Mouse (Mus musculus) small intestine, adult 2 months (tissue): ENCODE data around the gene Mpo. TPM values are rescaled to one million over a fixed set of nuclear protein-coding genes. Genes with fewer than 3 reads are reported as not detected.

ENCODE experiments used
- H3K27ac ChIP-seq: fragments of 200-500 bp; 2 replicates; pipeline ENCODE4 v1.5.1; 2012; ENCODE audit warnings: low read depth, low read length, control low read depth, inconsistent platforms; ENCODE audit not compliant: insufficient read depth
- H3K27me3 ChIP-seq: fragments of 200-500 bp; 2 replicates; pipeline ENCODE4 v1.6.1; 2012; ENCODE audit warnings: mild to moderate bottlenecking, moderate library complexity, low read length, inconsistent platforms; ENCODE audit not compliant: control insufficient read depth, insufficient read depth
- H3K36me3 ChIP-seq: fragments of 200-500 bp; 2 replicates; pipeline ENCODE4 v1.6.1; 2012; ENCODE audit warnings: mild to moderate bottlenecking, low read length, control low read depth, inconsistent platforms; ENCODE audit not compliant: control insufficient read depth, insufficient read depth
- H3K4me1 ChIP-seq: fragments of 200-500 bp; 2 replicates; pipeline ENCODE4 v1.6.1; 2012; ENCODE audit warnings: low read length, inconsistent platforms, mixed read lengths; ENCODE audit not compliant: control insufficient read depth, insufficient read depth, insufficient read length
- H3K4me3 ChIP-seq: fragments of 200-500 bp; 2 replicates; pipeline ENCODE4 v1.5.1; 2012; ENCODE audit warnings: low read depth, mild to moderate bottlenecking, control low read depth, inconsistent platforms, low read length, moderate library complexity
- CTCF ChIP-seq: fragments of 200-500 bp; IDR thresholded peaks from 2 replicates; pipeline ENCODE4 v1.5.1; 2012; ENCODE audit warnings: low read depth, mild to moderate bottlenecking, control low read depth, inconsistent platforms, low read length, moderate library complexity, mixed read lengths; ENCODE audit not compliant: insufficient replicate concordance, insufficient read length; ENCODE audit errors: extremely low read depth
- POLR2A ChIP-seq: fragments of 200-500 bp; IDR thresholded peaks from 2 replicates; pipeline ENCODE4 v1.6.1; 2012; ENCODE audit warnings: low read depth, mild to moderate bottlenecking, control low read depth, inconsistent platforms, low read length, moderate library complexity
- WGBS: fragments of 180-500 bp; shearing (Covaris S2); methylation state at CpG from one replicate; pipeline ENCODE4 v1.1.7; 2018; 5-methylcytosine and 5-hydroxymethylcytosine counted together
- polyA plus RNA-seq: library from polyadenylated mRNA; depleted of rRNA; stranded (reverse); fragments of >200 nt; gene quantifications from 2 replicates; pipeline ENCODE4 v1.2.3, GENCODE M21; 2012

Gene Mpo
- polyA plus RNA-seq, 1 experiment, result 0.08 TPM

- WGBS, result 42% methylated on average over 4 of the region's 4 CpGs
- Histone ChIP-seq H3K27ac (no peak overlapping the region), H3K4me1 (no peaks in the 10 kb centered on the region), H3K27me3 (0 out of 2 replicates have a peak, but pooled peaks cover 5% of the 10 kb centered on the region), H3K36me3 (no peaks in the 10 kb centered on the region), H3K4me3 (no peak overlapping the region)
- TF ChIP-seq POLR2A (no peak), CTCF (no peak)
Measured at GRCm38 (mm10) chr11:87817443-87817773, 24.0 kb downstream of the Mpo start.

GRCm38 (mm10) chr11:87821502-87821901 is 28.1 kb downstream of the Mpo start:
- H3K27ac ChIP-seq, result no peak overlapping the region
- no peaks in the 10 kb centered on the region for H3K36me3 ChIP-seq
- no peak for TF ChIP-seq CTCF
- no peak for TF ChIP-seq POLR2A
- no peaks in the 10 kb centered on the region for H3K4me1 ChIP-seq
- 57% methylated on average over 5 of the region's 5 CpGs for WGBS
- no peaks in the 10 kb centered on the region for H3K27me3 ChIP-seq
- no peak overlapping the region for H3K4me3 ChIP-seq

- H3K27ac ChIP-seq, result no peak within 1 kb of the TSS
- no peak within 1 kb of the TSS for H3K4me3 ChIP-seq
- H3K27me3 ChIP-seq, result no peaks in the 10 kb centered on the region
- no peaks in the 10 kb centered on the region for H3K36me3 ChIP-seq
- TF ChIP-seq POLR2A, result no peak
- TF ChIP-seq CTCF, result no peak
- H3K4me1 ChIP-seq, result no peaks in the 10 kb centered on the region
- WGBS, result 20% methylated on average over 10 of the region's 10 CpGs
Measured at GRCm38 (mm10) chr11:87828239-87828900, 35.0 kb downstream of the Mpo start, which contains the start of gene Lpo. TSS of gene Lpo (minus strand) at chr11:87828289.

- TF ChIP-seq CTCF (no peak), POLR2A (no peak)
- Histone ChIP-seq H3K27ac (no peak overlapping the region), H3K4me1 (no peaks in the 10 kb centered on the region), H3K4me3 (no peak overlapping the region), H3K36me3 (no peaks in the 10 kb centered on the region), H3K27me3 (no peaks in the 10 kb centered on the region)
- 76% methylated on average over 8 of the region's 8 CpGs for WGBS
Measured at GRCm38 (mm10) chr11:87840676-87841075, 47.3 kb downstream of the Mpo start.

- H3K27me3 ChIP-seq, result no peaks in the 10 kb centered on the region
- TF ChIP-seq CTCF (no peak), POLR2A (no peak)
- H3K4me3 ChIP-seq, result no peak overlapping the region
- H3K4me1 ChIP-seq, result no peaks in the 10 kb centered on the region
- H3K36me3 ChIP-seq, result no peaks in the 10 kb centered on the region
- WGBS, result 82% methylated on average over 3 of the region's 3 CpGs
- H3K27ac ChIP-seq, result no peak overlapping the region
Measured at GRCm38 (mm10) chr11:87841436-87841835, 48.1 kb downstream of the Mpo start.

GRCm38 (mm10) chr11:87846968-87847600 is 53.7 kb downstream of the Mpo start:
- Histone ChIP-seq H3K27ac (no peak overlapping the region), H3K4me1 (peaks cover 6% of the 10 kb centered on the region; the same call in 1 of the 2 replicates), H3K27me3 (no peaks in the 10 kb centered on the region), H3K4me3 (no peak overlapping the region), H3K36me3 (no peaks in the 10 kb centered on the region)
- TF ChIP-seq CTCF, result no peak
- no peak for TF ChIP-seq POLR2A
- 29% methylated on average over 12 of the region's 12 CpGs for WGBS

- Histone ChIP-seq H3K36me3 (no peaks in the 10 kb centered on the region), H3K4me1 (peaks cover 8% of the 10 kb centered on the region; the same call in 1 of the 2 replicates), H3K27me3 (no peaks in the 10 kb centered on the region), H3K4me3 (no peak overlapping the region), H3K27ac (no peak overlapping the region)
- TF ChIP-seq CTCF, result no peak
- WGBS, result 54% methylated on average over 6 of the region's 6 CpGs
Measured at GRCm38 (mm10) chr11:87847884-87848283, 54.5 kb downstream of the Mpo start.
